Mouse (Mus musculus): ENCODE results near the gene 4930426L09Rik.

The 4930426L09Rik gene

GRCm38 (mm10) chr2:19016348-19016747 lies 18.2 kb downstream of the 4930426L09Rik start:
- DNase-seq (ENCODE audit: low spot score) = no peak

GRCm38 (mm10) chr2:19016839-19017238 lies 18.7 kb downstream of the 4930426L09Rik start:
- DNase-seq (ENCODE audit: low spot score) = no peak

- DNase-seq (ENCODE audit: low spot score) = no peak
Observed at GRCm38 (mm10) chr2:19018034-19018433, 19.9 kb downstream of the 4930426L09Rik start.

GRCm38 (mm10) chr2:19024807-19025206 lies 26.7 kb downstream of the 4930426L09Rik start:
- peak; percentile 21 for DNase-seq (ENCODE audit: low spot score)

GRCm38 (mm10) chr2:19037430-19037829 lies 39.3 kb downstream of the 4930426L09Rik start:
- no peak for DNase-seq (ENCODE audit: low spot score)

- DNase-seq (ENCODE audit: low spot score) = no peak
Observed at GRCm38 (mm10) chr2:19037907-19038570, 39.9 kb downstream of the 4930426L09Rik start.

GRCm38 (mm10) chr2:19048225-19048624 lies 50.1 kb downstream of the 4930426L09Rik start:
- DNase-seq (ENCODE audit: low spot score) = no peak

GRCm38 (mm10) chr2:19049341-19049740 lies 51.2 kb downstream of the 4930426L09Rik start:
- DNase-seq (ENCODE audit: low spot score) = no peak
